Mouse (Mus musculus): ENCODE results near the gene Ppat.
"Not testable (repeated sequence)": the region's sequence is repeated elsewhere in the genome, so short reads cannot be mapped to it uniquely, and the experiment has no call there.

Gene Ppat

GRCm38 (mm10) chr5:76947142-76947541 is 4.2 kb downstream of the Ppat start:
- no peak for DNase-seq

GRCm38 (mm10) chr5:76945678-76946033 is 5.7 kb downstream of the Ppat start:
- DNase-seq = no peak

DNA sequence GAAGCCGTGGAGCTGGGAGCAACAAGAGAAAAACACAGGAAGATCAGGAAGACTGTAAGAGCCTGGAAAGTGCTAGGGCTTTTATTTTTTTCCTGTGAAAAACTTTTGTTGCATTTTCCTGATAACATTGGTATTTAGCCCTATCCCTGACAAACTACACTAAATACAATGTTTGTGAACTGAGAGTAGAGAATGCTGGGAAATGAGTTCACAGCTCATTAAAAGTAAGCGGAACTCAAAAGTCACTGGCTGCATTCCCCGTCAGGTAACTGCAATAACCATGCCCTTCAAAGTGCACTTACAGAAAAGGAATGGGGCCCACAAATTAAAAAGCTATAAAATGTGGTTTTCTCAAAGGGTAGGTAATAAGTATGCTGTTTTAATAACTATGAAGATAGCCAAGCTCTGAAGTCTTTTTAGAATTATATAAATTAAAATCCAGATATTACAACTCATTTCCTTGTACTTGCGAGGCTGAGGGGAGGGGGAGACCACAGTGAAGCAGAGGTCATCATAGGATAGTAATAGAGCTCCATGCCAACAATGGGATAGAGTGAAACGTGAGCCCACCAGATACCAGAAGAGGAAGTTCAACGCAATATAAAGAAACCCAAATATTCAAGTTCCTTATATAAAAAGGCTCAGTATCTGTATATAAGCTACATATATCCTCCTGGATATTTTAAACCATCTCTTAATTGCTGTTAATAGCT is 6.3 kb downstream of the Ppat start:
- DNase-seq = no peak

DNA sequence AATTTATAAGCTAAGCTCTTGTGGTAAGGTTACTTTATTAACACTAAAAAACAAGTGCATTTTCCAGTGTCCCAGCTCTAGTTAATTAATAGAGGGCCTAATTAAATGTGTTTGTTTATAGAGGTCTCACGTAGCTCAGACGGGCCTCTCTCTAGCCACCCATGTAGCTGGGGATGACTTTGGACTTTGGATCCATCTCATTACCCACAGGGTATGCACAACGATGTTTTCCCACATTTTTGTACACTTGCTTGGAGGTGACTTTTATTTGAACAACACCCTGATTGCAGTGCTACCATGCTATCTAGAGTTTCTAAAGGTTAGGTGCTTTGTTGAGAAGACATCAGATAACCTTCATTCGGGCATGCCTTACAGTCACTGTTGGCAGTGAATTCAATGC is 8.9 kb downstream of the Ppat start:
- no peak for DNase-seq

DNA sequence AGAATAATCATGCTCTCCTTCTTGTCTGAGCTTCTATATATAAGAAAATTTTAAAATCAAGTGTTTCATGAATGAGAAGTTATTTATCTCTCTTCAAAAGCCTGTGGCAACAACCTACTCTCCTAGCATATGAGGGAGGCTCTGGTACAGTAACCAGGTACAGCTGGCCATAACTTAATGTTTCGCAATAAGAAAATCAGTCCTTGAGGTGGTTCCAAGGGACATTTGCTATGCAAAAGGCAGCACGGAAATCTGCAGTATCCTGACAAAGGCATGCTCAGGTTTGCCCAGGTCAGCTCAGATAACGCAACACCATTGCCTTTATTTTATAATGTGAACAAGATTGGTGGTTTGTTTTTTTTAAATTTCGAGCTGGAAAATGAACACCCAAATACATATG is 9.4 kb downstream of the Ppat start:
- no peak for DNase-seq

GRCm38 (mm10) chr5:76939717-76940116 is 11.7 kb downstream of the Ppat start:
- no peak for DNase-seq

DNA sequence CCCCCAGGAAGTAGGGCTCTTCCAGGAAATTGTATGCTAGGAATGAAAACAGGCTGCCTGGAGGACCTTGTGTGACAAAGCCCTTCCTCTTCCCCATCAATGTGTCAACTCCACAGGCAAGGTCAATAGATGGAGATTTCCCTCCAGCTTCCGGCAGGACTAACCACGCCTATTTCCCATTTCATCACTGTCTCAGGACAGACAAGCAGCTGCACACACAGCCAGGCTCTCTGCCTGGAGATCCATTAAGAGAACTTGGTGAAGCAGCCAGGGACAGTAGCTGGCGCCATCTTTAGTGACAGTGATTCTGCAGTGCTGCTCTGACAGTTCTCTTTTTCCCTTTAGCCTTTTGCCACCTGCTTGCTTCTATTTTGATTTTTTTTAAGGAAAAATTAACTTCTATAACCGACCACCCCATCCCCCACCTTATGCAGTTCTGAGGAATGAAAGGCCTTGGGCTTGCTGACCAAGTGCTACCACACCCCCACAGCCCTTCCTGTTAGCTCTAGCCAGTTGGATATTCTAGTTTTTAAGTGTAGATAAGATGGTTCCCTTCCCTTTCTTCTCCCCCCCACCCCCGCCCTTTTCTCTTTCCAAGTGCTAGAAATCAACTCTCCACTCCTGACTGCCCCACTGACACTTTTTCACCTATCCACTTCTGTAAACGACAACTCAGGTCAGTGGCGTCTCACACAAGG is 22.0 kb downstream of the Ppat start:
- no peak for DNase-seq

DNA sequence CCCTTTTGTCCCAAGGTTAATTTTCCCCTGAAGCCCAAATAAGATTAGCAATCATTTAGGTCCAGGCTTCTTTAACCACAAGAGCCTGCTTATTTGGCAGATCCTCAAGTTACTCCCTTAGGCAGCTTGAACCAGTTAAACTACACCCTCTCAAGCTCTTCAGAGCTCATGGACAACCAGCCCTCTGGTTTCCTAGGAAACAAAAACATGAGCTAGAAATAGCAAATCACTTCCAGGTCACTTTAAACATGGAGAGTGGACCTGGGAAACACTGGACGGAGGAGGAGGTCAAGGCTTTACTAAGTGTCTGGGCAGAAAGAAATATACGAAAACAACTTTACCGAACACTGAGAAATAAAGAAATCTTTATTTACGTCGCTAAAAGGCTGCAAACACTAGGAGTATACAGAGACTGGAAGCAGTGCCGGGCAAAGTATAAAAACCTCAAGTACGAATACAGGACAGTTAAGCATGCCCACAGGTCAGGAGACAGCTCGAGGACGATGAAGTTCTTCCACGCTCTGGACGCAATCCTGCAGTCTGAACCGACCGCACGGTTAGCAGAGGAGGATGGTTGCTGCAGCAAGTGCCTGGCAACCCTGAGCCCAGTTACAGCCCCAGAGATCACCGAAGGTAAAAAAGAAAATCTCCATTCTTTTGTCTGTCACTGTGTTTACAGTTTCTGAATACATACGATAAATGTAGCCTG is 23.1 kb downstream of the Ppat start:
- DNase-seq = no peak

- DNase-seq = no peak
Observed at GRCm38 (mm10) chr5:76924296-76924695, 27.1 kb downstream of the Ppat start.

- peak; percentile 66 for DNase-seq
Observed at GRCm38 (mm10) chr5:76923428-76923827, 27.9 kb downstream of the Ppat start.

DNA sequence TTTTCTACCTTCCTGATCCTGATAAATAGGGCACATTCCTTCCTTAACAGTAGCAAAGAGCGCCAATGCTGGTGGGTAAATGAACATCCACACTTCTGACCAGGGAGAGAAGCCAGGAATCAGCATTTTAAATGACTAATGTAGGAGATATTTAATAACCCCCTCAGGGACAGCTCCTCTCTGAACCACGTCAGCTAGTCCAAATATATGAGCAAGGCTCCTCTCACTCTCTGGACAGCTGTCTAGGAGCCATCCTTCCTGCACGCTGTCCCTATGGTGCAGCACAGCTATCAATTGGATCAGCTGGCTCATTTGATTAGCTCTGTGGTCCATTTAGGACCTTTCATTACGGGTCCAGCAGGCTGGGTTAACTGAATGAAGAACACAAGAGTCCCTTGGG is 28.5 kb downstream of the Ppat start:
- no peak for DNase-seq

GRCm38 (mm10) chr5:76912522-76912921 is 38.9 kb downstream of the Ppat start:
- DNase-seq = not testable (repeated sequence)

GRCm38 (mm10) chr5:76910807-76911206 is 40.6 kb downstream of the Ppat start:
- DNase-seq = no peak

- DNase-seq = no peak
Observed at GRCm38 (mm10) chr5:76906155-76906499, 45.3 kb downstream of the Ppat start.

DNA sequence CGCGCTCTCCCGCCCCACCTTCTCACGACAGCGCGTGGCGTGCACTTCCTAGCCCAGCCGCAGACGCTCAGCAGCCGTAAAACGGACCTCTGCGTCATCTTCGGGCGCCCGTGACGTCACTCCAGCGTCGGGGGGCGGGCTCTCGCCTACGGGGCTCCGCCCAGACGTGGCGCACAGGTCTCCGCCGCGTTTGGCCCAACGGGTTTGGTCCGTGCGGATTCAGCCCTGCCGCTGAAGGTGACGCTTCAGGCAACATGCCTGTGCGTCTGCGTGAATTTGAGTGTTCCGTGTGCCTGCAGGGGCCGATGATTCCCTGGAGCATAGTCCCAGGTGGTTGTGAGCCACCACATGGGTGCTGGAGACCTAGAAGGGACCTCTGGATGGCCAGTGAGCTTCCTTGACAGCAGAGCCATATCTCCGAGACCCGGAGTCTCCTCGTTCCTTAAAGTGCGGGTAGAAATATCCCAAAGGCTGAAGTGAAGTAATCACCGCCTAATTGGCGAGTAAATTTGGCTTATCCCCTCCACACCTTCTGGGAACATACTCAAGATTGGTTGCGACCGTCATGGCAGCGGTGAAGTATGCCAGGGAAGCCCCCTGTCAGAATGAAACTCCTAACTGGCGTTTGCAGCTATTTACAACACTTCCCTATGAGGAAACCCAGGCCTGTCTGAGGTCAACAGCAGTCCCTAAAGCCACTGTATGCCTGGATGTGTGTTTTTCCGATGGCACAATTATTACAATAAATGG is 45.8 kb downstream of the Ppat start, which contains the start of gene Aasdh:
Gene Aasdh, minus strand, starts transcription at position 110 of the 750 bp plus-strand sequence.
- DNase-seq = peak; percentile 96

DNA sequence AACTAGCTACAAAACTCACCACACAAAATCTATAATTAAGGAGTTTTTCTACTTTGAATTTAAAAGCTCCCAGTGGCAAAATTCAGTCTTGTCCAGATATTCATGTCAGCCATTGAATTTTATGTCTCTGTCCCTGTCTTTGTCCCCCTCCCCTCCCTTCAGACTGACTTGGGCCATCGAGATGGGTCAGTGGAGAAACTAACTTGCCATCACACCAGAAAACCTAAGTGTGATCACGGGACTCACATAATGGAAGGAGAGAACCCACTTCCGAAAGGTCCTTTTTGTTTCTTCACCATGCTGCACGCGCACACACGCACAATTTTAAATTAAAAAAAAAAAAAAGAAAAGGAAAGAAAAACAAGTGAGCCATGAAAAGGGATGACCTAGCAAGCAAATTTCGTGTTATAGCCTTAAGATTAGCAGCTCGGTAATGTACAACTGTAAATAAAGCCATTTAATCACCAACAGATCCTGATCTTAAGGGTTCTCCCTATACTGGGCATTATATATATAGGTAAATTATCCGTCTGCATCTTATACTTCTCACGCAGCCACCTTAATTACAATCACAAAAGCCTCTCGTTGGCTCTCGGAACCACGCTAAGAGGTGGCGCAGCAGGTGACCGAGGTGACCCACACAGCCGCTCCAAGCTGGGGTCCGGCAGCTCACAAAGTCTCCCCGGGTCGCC is 46.5 kb downstream of the Ppat start:
- DNase-seq = no peak

DNA sequence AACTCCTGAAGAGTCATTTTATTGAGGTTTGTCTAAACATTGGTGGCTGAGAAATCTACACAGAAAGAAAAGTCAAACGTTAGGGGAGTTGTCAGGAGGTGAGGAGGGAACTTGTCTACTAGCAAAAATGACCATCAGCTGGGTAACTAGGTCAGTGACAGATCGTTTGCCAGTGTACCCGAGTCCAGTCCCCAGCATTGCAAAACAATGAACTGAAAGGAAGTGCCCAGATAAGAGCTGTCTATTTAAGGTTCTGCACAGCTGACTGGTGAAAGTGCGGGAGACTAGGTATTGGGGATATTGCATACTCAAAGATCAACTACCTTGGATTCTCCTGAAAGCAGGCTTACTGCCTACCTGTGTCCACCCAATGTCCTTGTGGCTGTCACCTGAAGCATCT is 49.2 kb downstream of the Ppat start:
- no peak for DNase-seq

DNA sequence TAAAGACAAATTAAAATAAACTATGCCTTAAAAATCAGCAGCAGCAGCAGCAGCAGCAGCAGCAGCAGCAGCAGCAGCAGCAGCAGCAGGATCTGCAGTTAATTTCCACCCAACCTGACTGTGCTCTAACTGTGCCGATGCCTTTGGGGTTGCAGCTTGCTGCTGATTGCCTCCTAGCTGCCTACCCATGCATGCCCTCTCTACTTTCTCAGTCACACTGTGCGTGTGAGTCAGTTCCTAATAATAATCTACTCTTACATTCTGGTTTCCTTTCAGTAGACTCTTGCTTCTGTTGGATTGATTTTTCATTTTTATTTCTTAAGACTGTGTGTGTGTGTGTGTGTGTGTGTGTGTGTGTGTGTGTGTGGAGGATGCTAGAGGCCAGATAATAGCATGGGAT is 58.3 kb downstream of the Ppat start:
- DNase-seq = no peak

DNA sequence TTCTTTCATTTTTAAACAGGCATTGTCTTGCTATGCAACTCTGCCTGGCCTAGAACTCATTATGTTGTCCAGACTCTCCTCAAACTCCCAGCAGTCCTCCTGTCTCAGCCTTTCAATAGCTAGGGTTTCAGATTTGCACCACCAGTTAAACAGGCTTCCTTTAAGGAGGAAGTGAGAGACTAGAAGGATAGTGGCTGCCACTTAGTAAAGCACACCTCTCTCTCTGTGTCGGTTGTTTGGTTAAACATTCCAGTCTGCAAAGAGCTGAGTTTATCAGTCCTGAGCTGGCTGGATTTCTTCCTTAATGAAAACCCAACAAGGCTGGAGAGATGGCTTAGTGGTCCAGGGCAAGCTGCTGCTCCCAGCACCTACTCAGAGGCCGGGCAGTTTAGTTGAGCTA is 58.8 kb downstream of the Ppat start:
- no peak for DNase-seq

GRCm38 (mm10) chr5:76887011-76887410 is 64.4 kb downstream of the Ppat start:
- no peak for DNase-seq

DNA sequence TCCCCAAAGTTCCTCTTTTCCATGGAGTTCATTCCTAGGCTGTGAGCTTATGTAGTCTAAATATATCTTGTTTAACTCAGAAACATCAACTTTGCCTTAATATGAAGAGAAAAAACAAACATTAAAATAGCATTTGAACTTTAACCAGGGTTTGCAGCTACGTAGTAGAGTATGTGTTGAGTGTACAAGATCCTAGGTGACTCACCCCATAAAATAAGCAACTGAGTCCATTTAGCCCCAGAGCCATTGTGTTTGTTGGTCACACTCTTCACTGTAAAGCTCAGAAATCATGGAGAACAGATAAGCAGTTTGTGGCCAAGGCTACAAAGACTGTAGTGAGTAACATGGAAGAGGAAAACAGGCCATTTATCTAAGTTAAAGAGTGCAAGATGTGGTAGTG is 67.3 kb downstream of the Ppat start:
- DNase-seq = no peak

DNA sequence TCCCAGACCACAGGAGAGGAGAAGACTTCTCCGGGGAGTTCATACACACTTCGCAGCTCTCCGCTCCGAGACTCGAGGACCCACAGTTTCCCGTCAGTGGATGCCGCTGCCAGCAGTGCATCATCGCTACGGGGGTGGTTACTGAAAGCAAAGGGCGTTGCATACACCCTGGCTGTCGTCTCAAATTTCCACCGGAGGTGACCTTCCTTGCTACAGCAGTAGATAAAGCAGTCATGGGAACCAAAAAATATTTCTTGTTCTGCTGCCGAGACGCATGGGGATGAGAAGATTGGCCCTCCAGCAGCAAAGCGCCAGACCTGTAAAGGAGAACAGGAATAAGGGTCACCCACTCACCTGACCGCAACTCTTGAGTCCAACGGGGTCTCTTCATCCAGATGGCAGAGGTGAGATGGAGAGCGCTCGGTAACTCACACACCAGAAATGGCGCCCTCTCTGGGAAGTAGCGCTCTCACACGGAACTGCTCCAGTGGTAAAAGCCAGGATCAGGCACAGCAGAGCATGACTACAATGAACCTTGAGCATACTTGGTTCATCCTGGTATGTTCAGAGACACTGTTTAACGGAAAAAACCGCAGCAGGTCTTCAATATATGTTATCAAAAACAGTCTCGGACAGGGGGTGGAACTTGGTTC is 75.1 kb downstream of the Ppat start:
- no peak for DNase-seq
